Mouse (Mus musculus) heart, postnatal 0 days (tissue): ENCODE data around the gene Dhrs4.

ENCODE experiments used
- CTCF ChIP-seq: IDR thresholded peaks from 2 replicates; pipeline ENCODE4 v1.5.1; 2016; ENCODE audit warnings: antibody characterized with exemption, control low read depth, low read depth
- EP300 ChIP-seq: IDR thresholded peaks from 2 replicates; pipeline ENCODE4 v1.6.1; 2016; ENCODE audit warnings: antibody characterized with exemption, low read depth

GRCm38 (mm10) chr14:55458761-55459160 is 19.8 kb upstream of the Dhrs4 start:
- TF ChIP-seq CTCF (no peak), EP300 (no peak)
